In genomic region chr15:88468107-88468506, GRCm38 (mm10) we compare ENCODE assay signal across 10 mouse cellular contexts.
DNase-seq lines count a peak whose midpoint lies in the region; ATAC-seq and TF ChIP-seq lines count a peak whose summit lies in the region.
"Had no signal": no experiment of that assay in that cellular context is flagged by ENCODE, and none has a peak within 500 bp of the region (broad histone marks: within the 10 kb centered on the region; RNA-seq: fewer than 3 reads in every experiment).

No protein-coding gene starts in this region.

- TF ChIP-seq EP300 in CH12.LX (IDR thresholded peaks at IDR 0.05; ENCODE audit: low read length), result no peak

- no peaks in the 10 kb centered on the region for H3K9me3 ChIP-seq in CH12.LX (replicated peaks; ENCODE audit: low read length)
- no peaks in the 10 kb centered on the region for H3K9me3 ChIP-seq in hindbrain, embryonic 15.5 days
- H3K9me3 ChIP-seq: embryonic facial prominence, embryonic 15.5 days; limb, embryonic 15.5 days had no signal

- H3K4me1 ChIP-seq in CH12.LX (ENCODE audit: control insufficient read depth in 1 of 2, insufficient read depth in 2 of 2), result peaks cover 0 to 7% of the 10 kb centered on the region in 2 experiments; a peak in 1 of 4 replicates
- H3K4me1 ChIP-seq in hindbrain, embryonic 15.5 days (replicated peaks), result peaks cover 14% of the 10 kb centered on the region
- H3K4me1 ChIP-seq: embryonic facial prominence, embryonic 15.5 days; limb, embryonic 15.5 days had no signal

- no peaks in the 10 kb centered on the region for H3K36me3 ChIP-seq in CH12.LX (replicated peaks in 1 of 2; ENCODE audit: control insufficient read depth in 1 of 2, insufficient read depth in 1 of 2, low read length in 1 of 2)
- H3K36me3 ChIP-seq in hindbrain, embryonic 15.5 days, result no peaks in the 10 kb centered on the region
- H3K36me3 ChIP-seq: embryonic facial prominence, embryonic 15.5 days; limb, embryonic 15.5 days had no signal

- peaks cover 35% of the 10 kb centered on the region for H3K27me3 ChIP-seq in CH12.LX (replicated peaks)
- no peaks in the 10 kb centered on the region for H3K27me3 ChIP-seq in hindbrain, embryonic 15.5 days
- H3K27me3 ChIP-seq: embryonic facial prominence, embryonic 15.5 days; limb, embryonic 15.5 days had no signal

- TF ChIP-seq POLR2A in CH12.LX (IDR thresholded peaks at IDR 0.05; ENCODE audit: low read depth, low read length), result no peak

- in situ Hi-C loops in CH12.LX (cut with MboI; ENCODE audit: low pct_ligation_motif_present, low pct_unique_long_range_greater_than_20kb, low sequenced_read_pairs), result no loop called here

- dilution Hi-C loops in CH12.LX (cut with MboI; ENCODE audit: extremely low pct_ligation_motif_present, extremely low pct_unique_long_range_greater_than_20kb, low sequenced_read_pairs), result no loop called here

- no peak overlapping the region for H3K27ac ChIP-seq in CH12.LX (ENCODE audit: insufficient read depth, low read depth)
- no peak overlapping the region for H3K27ac ChIP-seq in hindbrain, embryonic 15.5 days (replicated peaks)
- H3K27ac ChIP-seq: embryonic facial prominence, embryonic 15.5 days; limb, embryonic 15.5 days had no signal

- H3K4me3 ChIP-seq in CH12.LX (replicated peaks in 1 of 3; ENCODE audit: low read depth in 2 of 3, low read length in 2 of 3, poor library complexity in 1 of 3), result no peak overlapping the region
- no peak overlapping the region for H3K4me3 ChIP-seq in hindbrain, embryonic 15.5 days
- H3K4me3 ChIP-seq: embryonic facial prominence, embryonic 15.5 days; limb, embryonic 15.5 days had no signal

- peak; percentile 42 for DNase-seq in CH12.LX (ENCODE audit: extremely low read depth)
- DNase-seq in embryo, embryonic 11 days, result peak; percentile 56
- DNase-seq in left cerebral cortex, adult 18-20 months (ENCODE audit: low spot score in 2 of 2), result peak; percentile 7 to 39
- no peak for DNase-seq in adrenal gland, adult (ENCODE audit: inconsistent age in 2 of 2, low spot score in 1 of 2)
- DNase-seq in thymus, adult 18-20 months, result no peak
- no peak for DNase-seq in ovary, adult 18-20 months (ENCODE audit: low spot score)

- no peaks in the 10 kb centered on the region for H3K79me2 ChIP-seq in CH12.LX (replicated peaks; ENCODE audit: control insufficient read depth, extremely low read depth, insufficient read depth, poor library complexity, severe bottlenecking)

- TF ChIP-seq CTCF in CH12.LX (conservative IDR thresholded peaks at IDR 0.05 in 1 of 2, IDR thresholded peaks at IDR 0.05 in 1 of 2; ENCODE audit: low read depth in 2 of 2, low read length in 2 of 2), result no peak

- 16% methylated on average over 12 of the region's 12 CpGs for WGBS in hindbrain, embryonic 15.5 days

- H3K4me2 ChIP-seq in CH12.LX (ENCODE audit: insufficient read depth, low read depth, poor library complexity, severe bottlenecking), result peak overlapping the region; percentile 47
- no peak overlapping the region for H3K4me2 ChIP-seq in hindbrain, embryonic 15.5 days
- H3K4me2 ChIP-seq: embryonic facial prominence, embryonic 15.5 days; limb, embryonic 15.5 days had no signal

- H3K9ac ChIP-seq in CH12.LX (ENCODE audit: insufficient read depth, low read depth), result no peak overlapping the region
- no peak overlapping the region for H3K9ac ChIP-seq in hindbrain, embryonic 15.5 days
- H3K9ac ChIP-seq: embryonic facial prominence, embryonic 15.5 days; limb, embryonic 15.5 days had no signal

- ATAC-seq in hindbrain, embryonic 15.5 days (ENCODE audit: low FRiP score, low read depth), result 0 out of 2 replicates have a peak, but pooled peaks have one; percentile 72
- no peak for ATAC-seq in megakaryocyte-erythroid progenitor cell, adult 5-6 weeks (replicated peaks; ENCODE audit: low FRiP score, low TSS enrichment, poor library complexity, severe bottlenecking)

- no peak for TF ChIP-seq RAD21 in CH12.LX (IDR thresholded peaks at IDR 0.05; ENCODE audit: low read depth, low read length)

TF ChIP-seq in CH12.LX, 34 proteins besides CTCF, POLR2A, EP300 and RAD21:
- TF ChIP-seq JUN (IDR thresholded peaks at IDR 0.05; ENCODE audit: insufficient read depth, low read depth, low read length), result no peak
- TF ChIP-seq CHD1 (IDR thresholded peaks at IDR 0.05; ENCODE audit: low read depth, low read length), result no peak
- no peak for TF ChIP-seq MYC (IDR thresholded peaks at IDR 0.05; ENCODE audit: low read depth, low read length)
- no peak for TF ChIP-seq NELFE (IDR thresholded peaks at IDR 0.05; ENCODE audit: low read depth, low read length)
- TF ChIP-seq CHD2 (IDR thresholded peaks at IDR 0.05; ENCODE audit: low read length), result no peak
- no peak for TF ChIP-seq BHLHE40 (IDR thresholded peaks at IDR 0.05; ENCODE audit: low read depth, low read length)
- no peak for TF ChIP-seq ELF1 (IDR thresholded peaks at IDR 0.05; ENCODE audit: low read depth, low read length)
- no peak for TF ChIP-seq KAT2A (IDR thresholded peaks at IDR 0.05; ENCODE audit: insufficient replicate concordance, low read length)
- TF ChIP-seq SIN3A (IDR thresholded peaks at IDR 0.05; ENCODE audit: low read length), result no peak
- TF ChIP-seq E2F4 (IDR thresholded peaks at IDR 0.05; ENCODE audit: insufficient replicate concordance, low read depth, low read length), result no peak
- TF ChIP-seq ETS1 (conservative IDR thresholded peaks at IDR 0.05; ENCODE audit: low read depth, low read length), result no peak

Comparison
In these comparisons a context has a peak if more than half of its experiments do, and no peak if none do; other contexts are left out.
1. DNase-seq: peak in CH12.LX (single experiment), embryo, embryonic 11 days (single experiment) and left cerebral cortex, adult 18-20 months (2 of 2); none in adrenal gland, adult (0 of 2), thymus, adult 18-20 months (0 of 2) and ovary, adult 18-20 months (single experiment).